Mouse (Mus musculus) brain, embryonic 18.5 days (tissue): ENCODE results near the gene Rarb.
"Not testable (repeated sequence)": the region's sequence is repeated elsewhere in the genome, so short reads cannot be mapped to it uniquely, and the experiment has no call there.

Experiments
- DNase-seq: peaks from one replicate; pipeline ENCODE4 v3.0.0-alpha.2; 2012; ENCODE audit warnings: low read depth, low spot score

Rarb gene

DNA sequence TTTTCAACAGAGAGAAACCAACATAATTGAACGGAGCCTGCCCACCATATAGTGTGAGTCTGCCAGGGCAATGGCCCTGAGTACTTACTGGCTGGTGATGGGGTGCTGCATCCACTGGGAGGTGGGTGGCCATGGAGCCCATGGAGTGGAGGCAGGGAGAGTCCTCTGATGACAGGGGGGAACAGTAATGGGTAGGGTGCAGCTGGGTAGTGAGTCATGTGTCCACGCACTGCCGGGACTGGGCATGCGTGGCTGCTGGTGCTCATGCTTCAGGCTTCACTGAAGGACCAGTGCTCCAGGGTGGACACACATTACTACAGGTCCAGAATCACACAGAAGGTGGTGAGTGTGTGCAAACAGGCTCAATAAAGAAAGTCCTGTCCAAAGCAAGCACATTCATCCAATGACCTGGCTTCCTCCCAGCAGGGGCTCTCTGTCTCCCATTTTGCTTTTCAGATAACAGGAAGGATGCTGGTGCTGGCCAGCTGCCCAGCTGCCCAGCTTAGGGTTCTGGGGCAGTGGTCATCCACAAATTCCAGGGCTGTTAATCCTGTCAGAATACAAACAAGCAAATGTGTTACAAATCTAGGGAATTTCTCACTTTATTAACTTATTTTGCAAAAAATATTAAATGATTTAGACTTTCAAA is at the start of gene Rarb:
Rarb (minus strand) TSS at position 555 of the 649 bp plus-strand sequence.
- DNase-seq, result no peak

DNA sequence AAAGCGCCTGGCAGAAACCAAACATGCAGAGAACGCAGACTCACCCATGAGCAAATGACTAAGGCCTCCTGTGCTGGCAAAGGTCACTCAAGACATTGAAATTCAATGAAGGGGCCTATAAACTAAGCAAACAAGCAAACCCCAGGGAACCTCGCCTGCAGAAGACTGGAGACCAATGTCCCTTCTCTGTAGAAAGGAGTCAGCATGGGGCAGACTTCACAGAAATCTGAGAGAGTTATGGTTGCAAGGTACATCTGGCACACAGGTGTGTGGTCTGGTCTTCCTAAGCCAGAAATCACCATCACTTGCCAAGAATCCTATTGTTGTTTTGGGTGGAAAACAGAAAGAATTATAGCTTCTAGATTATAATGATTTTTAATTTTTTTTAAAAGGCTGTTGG is 23.1 kb upstream of the Rarb start:
- no peak for DNase-seq

DNA sequence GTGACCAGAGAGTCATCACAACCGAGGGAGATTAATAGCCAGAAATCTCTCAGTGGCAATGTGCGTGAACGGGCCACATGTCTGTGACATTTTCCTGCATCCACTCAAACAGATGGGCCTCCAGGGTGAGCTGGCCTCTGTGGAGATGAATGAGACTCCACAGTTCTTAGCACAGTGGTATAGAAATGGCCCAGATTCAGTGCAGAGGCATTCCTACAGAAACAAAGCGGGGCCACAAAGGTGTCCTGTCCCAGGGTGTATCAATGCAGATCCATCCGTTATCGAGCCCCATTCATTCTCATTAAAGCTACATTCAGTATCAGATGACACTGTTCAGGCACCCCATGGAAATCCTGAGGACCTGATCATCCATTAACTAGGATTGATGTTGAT is 22.6 kb upstream of the Rarb start:
- no peak for DNase-seq

DNA sequence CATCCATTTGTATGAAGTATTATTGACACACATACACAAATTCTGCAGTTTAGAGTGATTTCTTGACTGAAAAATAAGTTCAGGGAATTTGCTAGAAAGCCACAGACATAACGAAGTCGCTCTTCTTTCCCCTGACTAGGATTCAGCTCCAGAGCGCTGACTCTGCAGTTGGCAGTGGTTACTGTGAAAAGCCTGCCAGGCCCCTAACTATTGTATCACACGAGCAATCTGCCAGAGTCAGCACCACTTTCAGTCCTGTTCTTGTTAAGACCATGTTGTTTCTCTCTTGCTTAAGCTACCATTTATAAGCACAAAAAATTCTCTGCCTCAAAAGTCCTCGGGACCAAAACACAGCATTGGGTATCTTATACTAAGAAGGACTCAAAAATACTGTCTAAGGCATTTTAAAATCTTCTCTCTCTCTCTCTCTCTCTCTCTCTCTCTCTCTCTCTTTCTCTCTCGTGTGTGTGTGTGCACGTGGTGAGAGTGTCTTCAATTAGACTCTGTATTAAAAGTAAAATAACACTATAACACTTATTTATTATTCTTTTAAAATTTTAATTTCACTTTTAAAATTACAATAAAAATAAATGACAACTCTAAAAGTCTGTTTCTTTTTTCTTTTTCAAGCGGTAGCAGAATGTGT is 22.1 kb upstream of the Rarb start:
- DNase-seq, result peak; percentile 64

DNA sequence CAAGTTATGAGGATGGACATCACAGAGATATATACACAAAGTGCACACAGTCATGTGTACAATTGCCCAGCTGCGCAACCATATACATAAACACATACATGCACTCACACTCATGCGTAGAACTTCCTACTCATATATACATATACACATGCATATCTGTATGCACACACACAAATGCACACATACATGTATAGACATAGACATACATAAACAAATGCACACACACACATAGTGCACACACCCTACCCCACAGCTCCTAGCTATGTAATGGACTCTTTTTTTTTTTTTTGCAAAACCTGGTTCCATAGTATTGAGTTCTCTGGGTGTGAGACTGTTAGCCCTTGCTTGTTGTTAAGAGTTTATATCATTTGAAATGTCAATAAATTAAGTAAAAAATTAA is 21.2 kb upstream of the Rarb start:
- DNase-seq, result no peak

DNA sequence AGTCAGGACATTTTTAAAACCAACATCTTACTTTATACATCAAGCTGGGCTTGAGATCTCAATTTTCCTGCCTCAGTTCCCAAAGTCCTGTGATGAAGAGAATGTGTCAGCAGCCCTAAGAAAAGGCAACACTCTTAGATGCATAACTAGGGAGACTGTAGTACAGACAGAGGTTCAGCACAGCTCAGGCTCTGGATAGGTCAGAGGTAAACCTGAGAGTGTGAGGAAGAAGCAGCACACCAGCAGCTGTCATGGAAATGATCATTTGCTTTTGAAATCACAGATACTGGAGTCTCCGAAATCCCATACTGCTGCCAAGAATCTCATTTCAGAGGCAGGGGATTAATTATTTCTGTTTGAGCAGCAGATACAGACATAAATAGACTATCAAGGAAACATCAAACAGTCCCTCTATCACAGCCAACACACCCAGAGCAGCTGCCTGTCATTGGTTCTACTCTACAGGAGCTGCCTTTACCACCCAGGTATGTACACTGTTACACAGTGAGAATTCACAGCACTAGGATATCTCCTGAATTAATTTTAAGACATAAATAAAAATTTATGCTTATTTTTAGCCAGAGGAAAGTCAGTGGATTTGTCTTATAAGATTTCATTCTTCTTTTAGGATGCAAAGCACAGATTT is 3.7 kb downstream of the Rarb start:
- no peak for DNase-seq

DNA sequence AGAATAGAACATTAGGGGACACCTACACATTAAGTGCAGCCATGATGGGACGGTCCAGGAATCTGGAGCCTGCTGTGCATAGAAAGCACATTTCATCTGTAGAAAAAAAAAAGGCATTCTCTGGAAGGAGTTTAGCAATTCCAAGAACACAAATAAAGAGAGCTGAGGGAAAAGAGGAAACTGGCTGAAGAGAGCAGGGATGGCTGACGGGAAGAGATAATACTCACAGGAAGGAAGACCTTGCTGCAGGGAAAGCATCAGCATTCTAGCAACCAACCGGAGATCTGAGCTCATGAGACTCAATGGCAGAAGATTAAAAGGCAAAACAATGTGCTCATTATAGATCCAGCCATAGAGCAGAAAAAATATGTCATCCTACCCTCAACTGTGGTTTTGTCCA is 12.8 kb downstream of the Rarb start:
- no peak for DNase-seq

DNA sequence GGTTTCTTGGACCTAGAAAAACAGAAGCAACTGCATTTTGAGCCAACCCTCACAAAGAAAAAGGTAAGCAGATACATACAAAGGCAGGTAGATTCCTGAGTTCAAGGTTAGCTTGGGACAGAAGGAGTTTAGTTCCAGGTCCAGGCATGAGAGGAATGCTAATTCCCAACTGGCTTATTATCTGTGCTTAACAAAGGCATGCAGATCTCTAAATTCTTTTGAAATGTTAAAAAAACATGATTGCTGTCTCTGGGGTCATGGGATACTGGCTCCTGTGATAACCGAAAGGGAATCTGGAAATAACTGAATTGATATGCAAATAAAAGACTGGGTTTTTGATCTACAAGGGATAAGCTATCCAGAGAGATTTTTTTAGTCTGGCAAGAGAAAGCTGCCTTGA is 28.8 kb downstream of the Rarb start:
- no peak for DNase-seq

DNA sequence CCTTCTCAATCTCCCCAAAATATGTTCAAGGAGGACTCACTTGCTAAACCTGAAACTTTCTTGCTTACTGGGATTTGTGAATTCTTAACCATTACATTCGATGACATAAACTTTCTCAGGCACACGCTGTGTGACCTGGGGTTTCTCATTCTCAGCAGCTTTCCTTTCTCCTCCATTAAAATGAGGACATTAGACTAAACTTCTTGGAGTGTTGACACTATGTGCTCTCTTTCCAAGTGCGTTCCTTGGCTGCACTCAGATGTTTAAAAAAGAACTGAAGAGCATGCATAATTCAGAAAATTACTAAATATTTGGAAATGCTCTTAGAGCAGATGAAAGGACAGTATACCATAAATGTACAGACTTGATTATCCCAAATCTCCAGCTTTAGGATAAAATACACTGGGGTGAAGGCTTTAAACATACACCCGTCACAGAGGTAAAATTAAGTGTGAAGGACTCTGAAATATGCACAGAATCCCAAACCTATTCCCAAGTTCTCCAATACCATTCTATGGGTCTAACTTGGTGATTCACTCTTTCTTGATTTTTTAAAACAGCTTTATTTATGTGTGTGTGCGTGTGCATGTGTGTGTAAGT is 36.9 kb downstream of the Rarb start:
- DNase-seq, result no peak

DNA sequence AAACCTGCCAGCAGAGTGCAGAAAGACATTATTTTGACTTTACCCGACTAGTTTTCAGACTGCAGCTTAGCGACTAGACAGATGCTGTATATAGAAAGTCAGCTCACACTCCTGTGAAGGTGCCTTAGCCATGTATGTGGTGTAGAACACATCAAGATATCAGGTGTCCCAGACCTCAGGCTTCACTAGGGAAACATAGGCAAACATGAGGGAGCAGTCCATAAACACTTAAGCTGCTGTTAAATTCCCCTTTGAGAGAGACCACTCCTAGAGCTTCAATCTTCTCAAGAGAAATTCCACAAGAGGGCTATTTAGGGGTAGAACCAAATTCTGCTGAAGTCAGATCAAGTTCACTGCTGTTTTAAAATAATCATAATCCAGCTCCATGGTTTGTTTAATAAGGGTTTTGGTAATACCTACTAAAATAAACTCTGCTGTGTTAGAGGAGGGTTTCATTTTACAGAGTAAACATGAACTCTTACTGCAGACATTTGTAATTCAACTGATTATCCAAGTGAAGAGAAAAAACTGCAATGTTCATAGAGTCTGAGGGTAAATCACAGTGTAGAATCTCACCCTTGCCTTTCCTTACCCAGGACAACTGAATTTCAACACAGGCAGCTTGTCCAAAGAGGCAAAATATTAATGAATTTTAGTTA is 42.1 kb downstream of the Rarb start:
- DNase-seq, result no peak

DNA sequence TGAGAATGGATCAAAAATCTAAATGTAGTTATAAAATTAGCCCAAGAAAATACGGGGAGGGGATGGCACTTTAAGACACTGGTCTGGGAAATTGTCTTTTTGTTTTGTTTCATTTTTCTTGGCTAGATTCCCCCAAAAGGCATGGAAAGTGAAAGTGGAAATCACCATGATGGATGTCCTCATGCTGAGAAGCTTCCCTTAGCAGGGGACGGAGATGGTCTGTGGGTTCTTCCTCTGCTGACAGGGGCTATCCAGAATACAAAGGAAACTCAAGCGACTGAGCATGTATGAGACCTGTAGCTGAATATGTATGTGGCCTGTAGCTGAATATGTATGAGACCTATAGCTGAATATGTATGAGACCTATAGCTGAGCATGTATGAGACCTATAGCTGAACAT is 46.0 kb downstream of the Rarb start:
- no peak for DNase-seq

DNA sequence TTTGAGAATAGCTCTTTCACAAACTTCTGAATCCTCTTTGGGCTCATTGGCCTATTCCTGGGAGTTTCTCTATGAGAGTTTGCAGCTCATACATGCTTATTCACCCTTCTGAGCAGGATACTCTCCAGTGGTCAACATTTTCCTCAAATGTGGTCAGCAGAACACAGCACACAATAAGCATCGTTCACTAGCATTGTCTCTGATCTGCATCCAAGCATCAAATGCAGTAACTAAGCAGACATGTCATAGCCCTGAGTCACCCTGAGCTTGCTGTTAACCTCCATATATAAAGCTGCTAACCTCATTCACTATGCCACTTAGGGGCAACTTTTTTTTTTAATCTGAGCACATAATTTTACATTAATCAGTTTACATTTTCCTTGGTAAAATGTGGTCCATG is 53.1 kb downstream of the Rarb start:
- no peak for DNase-seq

DNA sequence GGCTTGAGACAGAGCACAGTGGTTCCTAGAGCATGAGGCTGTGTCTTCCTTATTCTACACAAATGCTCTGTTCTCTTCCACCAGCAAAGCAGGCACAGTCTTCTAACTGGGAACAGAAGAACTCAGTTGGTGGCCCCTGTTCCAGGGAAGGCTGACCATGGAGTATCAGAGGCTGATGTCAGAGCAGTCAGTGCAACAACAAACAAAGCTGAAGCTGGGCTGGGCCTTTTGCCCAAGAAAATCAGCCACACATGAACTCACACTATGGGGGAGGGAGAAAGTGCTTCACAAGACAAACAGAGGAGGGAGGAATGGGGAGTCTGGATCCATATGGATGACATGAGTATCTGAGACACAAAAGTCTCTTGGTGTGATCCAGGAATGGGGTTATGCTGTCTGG is 56.2 kb downstream of the Rarb start:
- DNase-seq, result no peak

DNA sequence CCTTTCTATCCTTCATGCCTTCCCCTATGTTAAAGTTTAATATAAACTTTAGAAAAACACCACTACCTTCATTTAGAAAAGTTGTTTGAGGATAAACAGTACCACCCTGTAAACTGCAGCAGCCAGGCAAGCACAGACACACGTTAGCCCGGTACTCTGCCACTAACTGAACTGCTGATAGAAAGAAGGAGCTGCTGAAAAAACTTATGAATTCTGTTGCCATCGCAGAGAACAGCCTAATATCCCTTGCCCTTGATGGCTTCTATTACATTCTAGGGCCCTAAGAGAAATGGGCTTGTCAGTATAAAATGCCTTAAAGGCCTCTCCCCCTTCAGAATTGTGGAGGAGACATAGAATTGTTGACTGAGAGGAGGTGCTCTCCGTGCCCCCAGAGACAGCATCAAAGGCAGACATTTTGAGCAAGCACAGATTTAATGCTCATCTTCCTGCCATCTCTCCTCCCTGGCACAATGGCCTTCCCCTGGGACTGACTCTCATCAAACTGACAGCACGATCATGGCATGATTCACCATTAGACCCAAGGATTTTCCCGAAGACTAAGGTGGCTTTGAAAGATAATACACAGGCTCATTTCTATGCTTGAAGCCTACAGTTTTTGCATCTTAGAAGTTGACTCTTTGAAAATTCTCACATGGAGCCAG is 60.1 kb downstream of the Rarb start:
- DNase-seq, result no peak

DNA sequence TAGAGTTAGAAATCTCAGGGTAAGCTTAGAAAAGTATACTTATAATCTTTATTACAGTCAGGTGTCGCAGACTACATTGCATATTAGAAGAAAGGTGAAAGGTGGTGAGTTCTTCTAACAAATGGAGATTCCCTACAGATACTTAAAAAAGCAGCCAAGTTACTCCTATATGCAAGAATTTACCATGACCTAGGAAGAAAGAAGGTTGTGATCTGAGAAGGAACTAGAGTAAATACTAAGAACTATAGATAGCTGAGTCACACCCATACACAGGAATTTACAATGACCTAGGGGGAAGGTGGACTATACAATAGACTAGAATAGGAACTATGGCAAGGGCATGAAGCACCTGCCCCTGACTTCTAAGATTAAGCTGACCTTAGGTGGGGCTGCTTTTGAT is 63.4 kb downstream of the Rarb start:
- not testable (repeated sequence) for DNase-seq

DNA sequence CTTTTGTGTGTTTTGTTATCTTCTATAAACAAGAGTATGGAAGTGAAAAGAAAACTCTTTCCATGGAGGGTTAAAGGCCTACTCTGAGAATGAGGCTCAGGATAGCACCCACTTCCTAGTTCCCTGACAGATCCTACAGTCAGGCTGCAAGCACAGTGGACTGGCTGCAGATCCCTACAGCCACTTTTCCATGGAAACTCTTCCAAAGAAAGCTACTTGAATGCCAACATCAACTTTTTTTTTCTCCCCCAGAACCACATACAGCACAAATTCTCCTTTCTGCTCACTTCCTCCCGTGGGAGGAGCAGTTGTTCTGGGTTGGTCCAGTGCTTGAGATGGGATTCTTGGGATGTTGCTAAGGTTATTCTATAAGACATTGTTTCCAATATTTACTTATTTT is 66.3 kb downstream of the Rarb start:
- no peak for DNase-seq

DNA sequence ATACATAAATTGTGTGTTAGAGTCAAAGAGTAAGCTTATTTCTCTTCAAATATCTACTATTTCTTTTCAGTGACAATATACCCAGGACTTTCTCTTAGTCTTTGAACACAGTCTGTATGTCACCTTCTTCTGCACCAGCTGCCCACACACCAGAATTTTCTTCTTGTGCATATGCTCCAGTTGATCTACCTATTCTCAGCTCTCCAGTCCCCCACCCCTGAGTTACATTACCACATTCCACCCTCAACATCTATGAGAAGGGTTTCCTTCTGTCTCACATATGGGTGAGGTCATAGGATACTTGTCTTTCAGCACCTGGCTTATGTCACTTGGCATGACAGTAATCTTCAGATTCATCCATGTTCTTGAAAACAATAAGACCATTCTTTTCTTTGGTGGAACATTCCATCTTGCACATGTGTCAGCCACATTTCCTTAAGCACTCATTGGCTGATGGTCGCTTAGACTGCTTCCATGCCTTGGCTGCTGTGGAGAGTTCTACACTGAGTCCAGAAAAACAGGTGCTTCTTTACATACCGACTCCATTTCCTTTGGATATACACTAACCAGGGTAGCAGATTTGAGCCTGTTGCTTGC is 71.9 kb downstream of the Rarb start:
- DNase-seq, result no peak

DNA sequence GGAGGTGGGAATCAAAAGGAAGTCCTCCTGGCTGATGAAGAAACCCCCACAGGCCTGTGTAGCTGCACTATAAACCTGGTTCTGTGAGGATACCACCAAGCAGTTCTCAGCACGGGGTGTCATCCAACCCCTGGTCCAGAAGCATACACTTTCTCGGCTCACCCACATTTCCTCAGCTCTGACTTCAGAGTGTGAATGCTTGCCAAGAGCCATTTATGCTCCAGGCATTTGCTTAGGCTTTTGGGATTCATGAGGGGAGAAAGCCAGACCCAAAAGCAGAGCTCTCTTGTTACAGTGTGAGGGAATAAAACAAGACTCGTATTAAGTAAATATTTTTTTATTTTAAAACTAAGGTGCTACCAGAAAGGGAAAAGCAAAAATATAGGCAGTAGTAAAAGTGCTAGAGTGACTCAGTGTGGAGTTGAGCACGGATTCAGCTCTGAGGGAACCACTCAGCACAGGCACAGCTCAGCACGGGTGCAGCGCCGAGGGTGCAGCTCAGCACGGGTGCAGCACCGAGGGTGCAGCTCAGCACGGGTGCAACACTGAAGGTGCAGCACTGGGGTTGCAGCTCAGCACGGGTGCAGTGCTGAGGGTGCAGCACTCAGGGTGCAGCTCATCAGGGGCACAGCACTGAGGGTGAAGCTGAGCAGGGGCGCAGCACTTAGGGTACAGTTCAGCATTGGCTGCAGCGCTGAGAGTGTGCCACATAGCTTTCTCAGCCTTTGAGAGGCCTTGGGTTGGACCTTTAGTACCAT is 77.8 kb downstream of the Rarb start:
- DNase-seq, result no peak

DNA sequence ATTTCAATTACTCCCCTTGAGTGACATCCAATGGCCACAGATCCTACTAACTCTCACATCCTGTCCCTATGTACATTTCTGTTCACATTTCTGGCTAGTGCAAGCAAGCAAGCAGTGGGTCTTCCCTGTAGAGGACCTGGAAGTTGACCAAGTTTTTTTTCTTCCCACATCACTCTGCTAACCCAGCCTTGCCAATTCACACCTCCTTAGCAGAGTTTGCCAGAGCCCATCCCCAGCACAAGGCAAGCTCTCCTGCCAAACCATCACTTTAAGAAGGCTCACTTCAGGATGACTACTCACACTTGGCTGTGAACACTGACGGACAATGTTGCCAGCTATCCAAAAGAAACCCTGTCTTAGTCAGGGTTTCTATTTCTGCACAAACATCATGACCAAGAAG is 80.4 kb downstream of the Rarb start:
- DNase-seq, result no peak

DNA sequence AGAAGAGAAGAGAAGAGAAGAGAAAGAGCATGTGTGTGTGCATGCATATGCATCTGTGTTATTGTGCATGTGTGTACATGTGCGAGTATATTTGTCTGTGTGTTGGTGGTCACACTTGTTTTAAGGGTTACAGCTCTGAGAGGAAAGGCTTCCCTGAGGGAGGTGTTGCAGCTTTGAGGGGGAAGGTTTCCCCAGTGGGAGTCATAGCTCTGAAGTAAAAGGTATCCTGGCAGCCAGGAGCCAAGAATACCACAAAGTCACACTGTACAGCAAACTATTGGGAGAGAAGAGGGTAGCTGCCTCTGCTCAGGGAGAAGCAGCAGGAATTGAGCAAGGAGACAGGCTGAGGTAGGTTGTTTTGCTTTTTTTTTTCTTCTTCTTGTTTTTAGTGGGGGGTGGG is 81.2 kb downstream of the Rarb start:
- no peak for DNase-seq
